Mouse (Mus musculus): ENCODE data around the gene Ccer2. TPM values are rescaled to one million over a fixed set of nuclear protein-coding genes. Genes with fewer than 3 reads are reported as not detected.
A peak's percentile ranks its signal among the peaks of the same experiment; 100 is the strongest.

Gene Ccer2
- polyA plus RNA-seq, 1 experiment, result not detected

DNA sequence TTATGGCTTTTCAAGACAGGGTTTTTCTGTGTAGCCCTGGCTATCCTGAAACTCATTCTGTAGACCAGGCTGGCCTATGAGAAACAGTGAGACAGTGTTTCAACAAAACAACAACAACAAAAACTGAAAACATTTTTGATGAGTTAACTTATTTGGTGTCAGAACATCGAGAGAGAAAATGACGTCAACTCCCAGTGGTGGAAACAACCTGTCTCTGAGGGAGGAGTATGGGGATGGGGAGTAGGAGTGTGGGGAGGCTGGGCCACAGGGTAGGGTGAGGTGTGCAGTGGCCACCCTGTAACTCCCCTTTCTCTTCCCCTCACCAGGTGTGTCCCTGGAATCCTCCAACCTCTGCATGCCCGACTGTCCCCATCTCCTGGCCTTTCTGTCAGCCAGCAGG is 38.5 kb downstream of the Ccer2 start:
- 71% methylated on average over 3 of the region's 3 CpGs for WGBS
- peaks cover 7% of the 10 kb centered on the region for H3K4me1 ChIP-seq (ENCODE audit: control insufficient read depth, insufficient read depth, low read length)
- DNase-seq, result no peak
- no peak overlapping the region for H3K4me3 ChIP-seq (replicated peaks; ENCODE audit: extremely low read depth, low read depth, low read length)
- no peak for TF ChIP-seq CTCF (IDR thresholded peaks at IDR 0.05; ENCODE audit: insufficient read depth, low read length)
- TF ChIP-seq POLR2A (IDR thresholded peaks at IDR 0.05; ENCODE audit: borderline replicate concordance, extremely low read depth, low read depth, low read length), result no peak

DNA sequence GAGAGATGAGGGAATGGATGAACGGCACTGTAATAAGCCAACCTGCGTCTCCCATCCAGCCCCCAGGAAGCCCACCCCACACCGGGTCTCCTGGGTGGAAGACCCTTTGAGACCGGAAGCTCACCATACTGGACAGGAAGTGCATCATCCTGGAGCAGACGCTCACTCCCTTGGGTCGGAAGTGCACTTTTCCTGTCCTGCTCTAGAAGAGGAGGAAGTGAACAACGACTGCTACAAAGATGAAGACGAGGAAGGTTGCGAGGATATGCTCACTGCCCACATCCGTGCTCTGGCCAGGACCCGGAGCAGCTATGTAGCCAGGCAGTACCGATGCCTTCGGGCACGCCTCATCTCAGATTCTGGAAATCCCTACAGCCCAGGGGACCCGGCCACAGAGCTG is 39.9 kb downstream of the Ccer2 start:
- no peak for DNase-seq
- WGBS, result 39% methylated on average over 15 of the region's 15 CpGs
- Histone ChIP-seq H3K4me3 (replicated peaks; ENCODE audit: extremely low read depth, low read depth, low read length) (peak overlapping the region; percentile 54), H3K4me1 (ENCODE audit: control insufficient read depth, insufficient read depth, low read length) (peaks cover 7% of the 10 kb centered on the region)
- TF ChIP-seq CTCF (IDR thresholded peaks at IDR 0.05; ENCODE audit: insufficient read depth, low read length) (no peak), POLR2A (IDR thresholded peaks at IDR 0.05; ENCODE audit: borderline replicate concordance, extremely low read depth, low read depth, low read length) (peak; percentile 50; the same call in 1 of the 2 replicates)

DNA sequence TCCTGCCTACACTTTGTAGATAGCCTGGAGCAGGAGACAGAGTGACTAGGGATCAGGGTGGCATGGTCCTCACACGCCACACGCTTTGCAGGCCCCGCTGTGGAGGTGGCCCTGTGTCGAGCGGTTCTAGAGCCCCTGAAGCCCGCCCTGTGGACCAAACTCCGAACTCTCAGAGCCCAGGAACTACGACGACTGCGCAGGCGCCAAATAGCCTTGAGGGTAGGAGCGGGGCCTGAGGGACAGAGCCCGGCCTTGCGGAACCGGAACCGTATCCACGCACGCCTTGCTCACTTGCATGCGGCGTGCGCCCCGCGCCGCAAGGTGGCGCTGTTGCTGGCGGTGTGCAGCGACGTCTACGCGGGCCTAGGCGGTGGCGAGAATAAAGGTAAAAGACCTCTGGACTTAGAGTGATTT is 40.6 kb downstream of the Ccer2 start:
- DNase-seq, result peak; percentile 85
- Histone ChIP-seq H3K4me1 (ENCODE audit: control insufficient read depth, insufficient read depth, low read length) (peaks cover 7% of the 10 kb centered on the region), H3K4me3 (replicated peaks; ENCODE audit: extremely low read depth, low read depth, low read length) (peak overlapping the region; percentile 54)
- peak; percentile 93 for TF ChIP-seq CTCF (IDR thresholded peaks at IDR 0.05; ENCODE audit: insufficient read depth, low read length)
- 0 out of 2 replicates have a peak, but pooled peaks have one; percentile 28 for TF ChIP-seq POLR2A (IDR thresholded peaks at IDR 0.05; ENCODE audit: borderline replicate concordance, extremely low read depth, low read depth, low read length)
- 9% methylated on average over 32 of the region's 32 CpGs for WGBS

DNA sequence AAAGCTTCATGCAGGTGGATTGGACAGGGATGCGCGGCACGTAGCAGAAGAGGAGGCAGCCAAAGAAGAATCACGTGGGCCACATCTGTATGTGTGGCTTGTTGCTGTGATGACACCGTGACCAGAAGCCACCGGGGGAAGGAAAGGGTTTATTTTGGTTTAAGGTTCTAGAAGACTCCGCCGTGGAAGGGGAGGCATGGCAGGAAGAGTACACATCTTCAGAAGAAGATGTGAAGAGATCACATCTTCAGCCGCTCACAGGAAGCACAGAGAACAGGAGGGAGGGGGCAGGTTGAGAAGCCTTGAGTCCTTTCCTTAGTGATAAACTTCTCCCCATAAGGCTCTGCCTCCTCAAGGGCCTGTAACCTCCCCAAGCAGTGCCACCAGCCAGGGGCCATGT is 44.0 kb downstream of the Ccer2 start:
- H3K4me3 ChIP-seq (replicated peaks; ENCODE audit: extremely low read depth, low read depth, low read length), result no peak overlapping the region
- DNase-seq, result no peak
- TF ChIP-seq POLR2A (IDR thresholded peaks at IDR 0.05; ENCODE audit: borderline replicate concordance, extremely low read depth, low read depth, low read length) (no peak), CTCF (IDR thresholded peaks at IDR 0.05; ENCODE audit: insufficient read depth, low read length) (no peak)
- WGBS, result 87% methylated on average over 9 of the region's 9 CpGs
- H3K4me1 ChIP-seq (ENCODE audit: control insufficient read depth, insufficient read depth, low read length), result peaks cover 25% of the 10 kb centered on the region

DNA sequence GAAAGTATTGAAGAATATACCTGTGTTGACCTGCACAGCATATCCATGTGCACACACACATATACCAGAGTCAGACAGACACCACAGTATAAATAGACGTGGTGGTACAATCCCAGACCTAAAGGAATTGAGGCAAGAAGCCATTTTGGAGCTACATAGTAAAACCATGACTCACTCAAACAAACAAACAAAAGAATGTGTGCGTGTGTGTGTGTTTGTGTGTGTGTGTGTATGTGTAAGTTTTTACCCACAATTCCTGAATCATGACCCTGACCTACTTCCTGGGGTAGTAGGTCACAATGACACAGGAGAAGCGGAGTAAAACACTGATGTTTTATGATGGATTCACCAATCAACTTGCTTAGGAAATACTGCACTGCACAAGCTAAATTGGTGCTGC is 45.5 kb downstream of the Ccer2 start:
- DNase-seq, result no peak
- Histone ChIP-seq H3K4me1 (ENCODE audit: control insufficient read depth, insufficient read depth, low read length) (peaks cover 23% of the 10 kb centered on the region), H3K4me3 (replicated peaks; ENCODE audit: extremely low read depth, low read depth, low read length) (no peak overlapping the region)
- TF ChIP-seq POLR2A (IDR thresholded peaks at IDR 0.05; ENCODE audit: borderline replicate concordance, extremely low read depth, low read depth, low read length) (no peak), CTCF (IDR thresholded peaks at IDR 0.05; ENCODE audit: insufficient read depth, low read length) (no peak)
- 28% methylated on average over 3 of the region's 3 CpGs for WGBS

DNA sequence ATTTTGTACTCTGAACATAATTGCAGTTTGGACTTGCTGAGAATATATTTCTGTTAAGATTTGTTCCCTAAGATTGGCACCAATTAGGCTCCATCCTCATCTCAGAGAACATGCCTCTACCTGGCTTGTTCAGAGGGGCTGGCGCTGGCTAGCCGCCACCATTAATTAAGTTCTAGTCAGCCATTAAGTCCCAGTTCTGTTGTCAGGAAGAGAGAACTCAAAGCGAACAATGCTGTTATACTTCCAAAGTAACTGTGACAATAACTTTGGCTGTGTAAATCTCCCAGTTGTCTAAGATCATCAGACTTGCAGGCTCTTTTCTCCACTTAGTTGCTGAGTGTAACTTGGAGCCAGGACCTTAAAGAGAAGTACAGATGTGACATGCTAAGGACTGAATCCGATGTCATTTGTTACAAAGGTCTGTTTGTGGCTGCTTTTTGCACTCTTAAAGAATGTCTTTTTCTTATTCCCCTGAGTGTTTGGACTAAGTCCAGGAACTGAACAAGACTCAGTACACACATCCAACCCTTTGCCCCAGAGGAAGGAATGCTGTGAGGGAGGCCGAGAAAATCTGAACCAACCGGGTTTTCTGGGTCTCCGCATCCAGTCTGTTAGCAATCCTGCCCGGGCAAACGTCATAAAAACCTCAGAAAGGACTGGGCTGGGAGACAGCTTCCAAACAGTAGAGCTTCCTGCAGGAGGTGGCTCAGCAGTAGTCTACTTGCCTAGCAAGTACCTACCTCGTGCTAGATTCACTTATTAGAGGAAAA is 46.1 kb downstream of the Ccer2 start:
- H3K4me1 ChIP-seq (ENCODE audit: control insufficient read depth, insufficient read depth, low read length), result peaks cover 18% of the 10 kb centered on the region
- WGBS, result 17% methylated on average over 10 of the region's 10 CpGs
- H3K4me3 ChIP-seq (replicated peaks; ENCODE audit: extremely low read depth, low read depth, low read length), result no peak overlapping the region
- TF ChIP-seq POLR2A (IDR thresholded peaks at IDR 0.05; ENCODE audit: borderline replicate concordance, extremely low read depth, low read depth, low read length), result no peak
- TF ChIP-seq CTCF (IDR thresholded peaks at IDR 0.05; ENCODE audit: insufficient read depth, low read length), result no peak
- peak; percentile 64 for DNase-seq

DNA sequence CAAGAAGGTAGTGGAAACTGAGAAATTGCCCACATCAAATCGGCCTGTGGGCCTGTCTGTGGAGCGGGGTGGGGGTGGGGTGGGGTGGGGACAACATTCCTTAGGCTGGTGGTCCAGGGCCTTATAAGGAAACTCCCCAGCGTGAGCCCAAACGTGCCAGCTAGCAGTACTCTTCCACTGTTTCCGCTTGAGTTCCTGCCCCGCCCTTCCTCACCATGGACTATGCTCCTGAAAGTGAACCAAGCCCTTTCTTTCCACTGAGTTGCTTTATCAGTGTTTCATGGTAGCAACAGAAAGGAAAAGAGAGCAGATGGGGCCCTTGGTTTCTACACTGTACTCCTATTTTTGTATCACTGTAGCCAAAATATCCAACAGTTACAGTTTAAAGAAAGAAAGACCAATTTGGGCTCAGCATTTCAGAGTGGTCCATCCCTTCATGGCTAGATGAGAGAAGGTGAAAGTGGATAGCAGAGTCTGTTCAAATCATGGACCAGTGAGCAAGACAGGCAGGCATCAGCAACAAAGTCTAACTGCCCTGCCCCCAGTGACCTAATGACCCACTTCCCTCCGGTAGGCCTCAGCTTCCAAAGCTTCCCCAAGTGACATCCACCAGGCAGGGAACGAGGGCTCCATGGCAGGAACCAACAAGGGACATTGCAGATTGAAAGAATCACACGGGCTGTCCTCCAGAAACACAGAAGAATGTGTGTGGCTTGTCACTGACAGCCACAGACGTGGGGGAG is 47.0 kb downstream of the Ccer2 start:
- no peak for DNase-seq
- WGBS, result 12% methylated on average over 10 of the region's 10 CpGs
- TF ChIP-seq CTCF (IDR thresholded peaks at IDR 0.05; ENCODE audit: insufficient read depth, low read length) (no peak), POLR2A (IDR thresholded peaks at IDR 0.05; ENCODE audit: borderline replicate concordance, extremely low read depth, low read depth, low read length) (no peak)
- Histone ChIP-seq H3K4me1 (ENCODE audit: control insufficient read depth, insufficient read depth, low read length) (peaks cover 18% of the 10 kb centered on the region), H3K4me3 (replicated peaks; ENCODE audit: extremely low read depth, low read depth, low read length) (no peak overlapping the region)

DNA sequence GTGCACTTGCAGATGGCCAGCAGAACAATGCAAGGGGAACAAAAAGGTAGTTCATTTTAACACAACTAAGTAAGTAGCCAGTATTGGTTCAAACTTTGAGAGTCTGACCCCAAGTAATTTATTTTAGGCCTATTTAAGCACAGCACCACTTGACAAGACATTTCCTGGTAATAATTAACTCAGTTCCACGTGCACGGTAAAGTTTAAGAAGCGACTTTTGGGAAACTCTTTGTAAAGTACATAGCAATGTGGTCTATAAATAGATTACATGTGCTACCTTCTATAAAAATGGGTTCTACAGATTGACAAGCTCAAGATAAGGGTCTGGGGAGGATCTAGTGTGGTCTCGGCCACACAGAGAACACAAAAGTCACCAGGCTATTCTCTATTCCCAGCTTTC is 47.8 kb downstream of the Ccer2 start:
- no peak overlapping the region for H3K4me3 ChIP-seq (replicated peaks; ENCODE audit: extremely low read depth, low read depth, low read length)
- 45% methylated on average over 4 of the region's 4 CpGs for WGBS
- no peak for DNase-seq
- peaks cover 21% of the 10 kb centered on the region for H3K4me1 ChIP-seq (ENCODE audit: control insufficient read depth, insufficient read depth, low read length)
- TF ChIP-seq CTCF (IDR thresholded peaks at IDR 0.05; ENCODE audit: insufficient read depth, low read length), result no peak
- no peak for TF ChIP-seq POLR2A (IDR thresholded peaks at IDR 0.05; ENCODE audit: borderline replicate concordance, extremely low read depth, low read depth, low read length)

DNA sequence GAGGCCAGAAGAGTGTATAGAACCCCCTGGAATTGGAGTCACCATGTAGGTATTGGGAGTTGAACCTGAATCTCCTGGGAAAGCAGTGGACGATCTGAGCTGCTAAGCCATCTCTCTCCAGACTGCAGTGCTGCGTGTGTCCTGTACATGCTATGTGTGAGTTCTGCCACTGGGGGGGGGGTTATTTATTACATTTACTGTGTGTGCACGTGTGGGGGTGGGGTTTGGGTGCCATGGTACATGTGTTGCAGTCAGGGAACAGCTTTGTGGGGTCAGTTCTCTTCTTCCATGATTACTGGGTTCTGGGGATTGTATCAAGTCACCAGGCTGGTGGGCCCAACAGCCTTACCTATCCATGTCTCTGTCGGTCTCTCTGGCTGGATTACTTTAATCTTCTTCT is 50.9 kb downstream of the Ccer2 start:
- WGBS, result 53% methylated on average over 4 of the region's 4 CpGs
- DNase-seq, result no peak
- no peak overlapping the region for H3K4me3 ChIP-seq (replicated peaks; ENCODE audit: extremely low read depth, low read depth, low read length)
- H3K4me1 ChIP-seq (ENCODE audit: control insufficient read depth, insufficient read depth, low read length), result peaks cover 22% of the 10 kb centered on the region
- no peak for TF ChIP-seq CTCF (IDR thresholded peaks at IDR 0.05; ENCODE audit: insufficient read depth, low read length)
- no peak for TF ChIP-seq POLR2A (IDR thresholded peaks at IDR 0.05; ENCODE audit: borderline replicate concordance, extremely low read depth, low read depth, low read length)

Data from lung, adult 2 months (tissue).